Mouse (Mus musculus) lung, postnatal 0 days (tissue): ENCODE measurements at regions not wholly inside any gene's neighbourhood (a gene's known extent, or its start where the extent isn't known, plus 50 kb on each side); places are given as distances from the start of the nearest gene placed in this dataset.

Source experiments
- ATAC-seq: fragments of 200-750 bp; cut with Nextera tagmentation; 2 replicates; pipeline ENCODE4 v1.8.0; 2017; ENCODE audit warnings: moderate library complexity
- DNase-seq: peaks from one replicate; pipeline ENCODE4 v3.0.0-alpha.2; 2016; ENCODE audit warnings: low spot score
- H3K27ac ChIP-seq: fragments of 300-500 bp; sonication (generic); 2 replicates; pipeline ENCODE4 v1.5.1; 2014; ENCODE audit warnings: antibody characterized with exemption, mild to moderate bottlenecking, low read length, mixed read lengths
- H3K27me3 ChIP-seq: fragments of 300-500 bp; sonication (generic); replicated peaks from 2 replicates; pipeline ENCODE4 v1.6.1; 2014; ENCODE audit warnings: low read length, mixed read lengths; ENCODE audit not compliant: insufficient read depth
- H3K36me3 ChIP-seq: fragments of 300-500 bp; sonication (generic); 2 replicates; pipeline ENCODE4 v1.6.1; 2014; ENCODE audit warnings: low read length, mixed read lengths; ENCODE audit not compliant: insufficient read depth
- H3K4me1 ChIP-seq: fragments of 300-500 bp; sonication (generic); 2 replicates; pipeline ENCODE4 v1.6.1; 2014; ENCODE audit warnings: antibody characterized with exemption, low read depth, low read length, mixed read lengths; ENCODE audit not compliant: insufficient read depth
- H3K4me2 ChIP-seq: fragments of 300-500 bp; sonication (generic); replicated peaks from 2 replicates; pipeline ENCODE4 v1.6.1; 2014; ENCODE audit warnings: low read depth, mild to moderate bottlenecking, low read length, moderate library complexity, mixed read lengths
- H3K4me3 ChIP-seq: fragments of 300-500 bp; sonication (generic); 2 replicates; pipeline ENCODE4 v1.5.1; 2014; ENCODE audit warnings: low read depth, low read length
- H3K9ac ChIP-seq: fragments of 300-500 bp; sonication (generic); replicated peaks from 2 replicates; pipeline ENCODE4 v1.6.1; 2014; ENCODE audit warnings: low read depth, mild to moderate bottlenecking
- H3K9me3 ChIP-seq: fragments of 300-500 bp; sonication (generic); 2 replicates; pipeline ENCODE4 v1.6.1; 2016; ENCODE audit warnings: low read length, mixed read lengths
- CTCF ChIP-seq: IDR thresholded peaks from 2 replicates; pipeline ENCODE4 v1.5.1; 2016; ENCODE audit warnings: antibody characterized with exemption, mild to moderate bottlenecking
- EP300 ChIP-seq: IDR thresholded peaks from 2 replicates; pipeline ENCODE4 v1.6.1; 2016; ENCODE audit warnings: antibody characterized with exemption, mild to moderate bottlenecking, control low read depth
- WGBS: fragments of 180-500 bp; shearing (Covaris S2); extraction: QIAGEN DNeasy Blood & Tissue Kit; methylation state at CpG from one replicate; pipeline ENCODE4 v1.1.7; 2014; 5-methylcytosine and 5-hydroxymethylcytosine counted together

- DNase-seq = no peak
- H3K4me1 ChIP-seq = no peaks in the 10 kb centered on the region
- no peaks in the 10 kb centered on the region for H3K36me3 ChIP-seq
- TF ChIP-seq CTCF (no peak), EP300 (no peak)
- H3K4me3 ChIP-seq = no peak overlapping the region
- no peak overlapping the region for H3K9ac ChIP-seq
- no peak overlapping the region for H3K27ac ChIP-seq
- no peaks in the 10 kb centered on the region for H3K27me3 ChIP-seq
- WGBS = 87% methylated on average over 16 of the region's 16 CpGs
- no peak for ATAC-seq
- no peaks in the 10 kb centered on the region for H3K9me3 ChIP-seq
- no peak overlapping the region for H3K4me2 ChIP-seq
Measured at GRCm38 (mm10) chr4:153604695-153605485, 122.3 kb upstream of the Ajap1 start.

GRCm38 (mm10) chr4:153616058-153616457 is 133.4 kb upstream of the Ajap1 start:
- H3K9ac ChIP-seq = no peak overlapping the region
- TF ChIP-seq EP300 (no peak), CTCF (no peak)
- no peak overlapping the region for H3K4me2 ChIP-seq
- H3K4me3 ChIP-seq = no peak overlapping the region
- no peaks in the 10 kb centered on the region for H3K36me3 ChIP-seq
- ATAC-seq (no peak), DNase-seq (no peak)
- no peak overlapping the region for H3K27ac ChIP-seq
- WGBS = 55% methylated on average over 8 of the region's 8 CpGs
- H3K27me3 ChIP-seq = no peaks in the 10 kb centered on the region
- H3K9me3 ChIP-seq = no peaks in the 10 kb centered on the region; the same call in 1 of the 2 replicates
- no peaks in the 10 kb centered on the region for H3K4me1 ChIP-seq

DNA sequence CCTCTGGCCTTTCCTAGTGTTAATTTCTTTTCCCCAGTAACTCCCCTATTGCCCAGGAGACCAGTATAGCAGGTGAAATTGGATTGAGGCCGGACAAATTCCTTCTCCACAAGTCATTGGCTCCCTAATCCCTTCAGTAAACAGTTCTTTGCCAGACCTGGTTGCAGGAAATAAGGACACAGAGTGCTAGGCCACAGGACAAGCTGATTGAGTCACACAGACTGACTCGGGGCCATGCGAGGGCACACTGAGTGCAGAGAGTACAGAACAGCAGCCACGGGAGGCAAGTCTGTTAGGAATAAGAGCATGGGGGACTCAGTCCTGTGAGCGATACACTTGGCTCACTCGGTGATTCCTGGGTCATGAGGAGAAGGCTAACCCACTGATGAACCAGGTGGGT is 134.3 kb upstream of the Ajap1 start:
- no peak overlapping the region for H3K9ac ChIP-seq
- no peak for DNase-seq
- TF ChIP-seq CTCF (no peak), EP300 (no peak)
- no peak for ATAC-seq
- no peaks in the 10 kb centered on the region for H3K4me1 ChIP-seq
- no peaks in the 10 kb centered on the region for H3K27me3 ChIP-seq
- WGBS = 69% methylated on average over 6 of the region's 6 CpGs
- H3K36me3 ChIP-seq = no peaks in the 10 kb centered on the region
- no peak overlapping the region for H3K4me2 ChIP-seq
- no peak overlapping the region for H3K4me3 ChIP-seq
- no peak overlapping the region for H3K27ac ChIP-seq
- no peaks in the 10 kb centered on the region for H3K9me3 ChIP-seq

DNA sequence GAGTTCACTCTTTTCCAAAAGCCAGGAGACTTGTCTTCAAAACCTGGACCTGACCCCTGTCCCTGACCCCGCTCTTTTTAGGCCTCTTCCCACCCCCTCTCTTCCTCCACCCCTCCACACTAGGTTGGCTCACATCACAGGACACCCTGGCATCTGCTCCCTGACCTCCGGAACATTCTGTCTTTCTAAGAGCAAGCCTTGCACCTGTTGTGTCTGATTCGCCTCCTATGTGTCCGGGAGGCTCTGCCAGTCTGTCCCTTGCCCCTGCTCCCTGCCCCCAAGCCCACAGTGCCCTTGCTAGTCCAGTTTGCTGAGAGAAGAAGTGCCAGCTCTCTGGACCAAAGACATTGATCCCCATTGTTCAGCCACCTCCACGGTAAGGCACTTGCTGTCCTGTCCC is 138.3 kb upstream of the Ajap1 start:
- WGBS = 62% methylated on average over 5 of the region's 5 CpGs
- DNase-seq (no peak), ATAC-seq (no peak)
- Histone ChIP-seq H3K36me3 (no peaks in the 10 kb centered on the region), H3K4me1 (no peaks in the 10 kb centered on the region), H3K4me3 (no peak overlapping the region), H3K27ac (no peak overlapping the region), H3K4me2 (no peak overlapping the region), H3K9ac (no peak overlapping the region), H3K27me3 (no peaks in the 10 kb centered on the region), H3K9me3 (no peaks in the 10 kb centered on the region)
- no peak for TF ChIP-seq CTCF
- TF ChIP-seq EP300 = no peak

DNA sequence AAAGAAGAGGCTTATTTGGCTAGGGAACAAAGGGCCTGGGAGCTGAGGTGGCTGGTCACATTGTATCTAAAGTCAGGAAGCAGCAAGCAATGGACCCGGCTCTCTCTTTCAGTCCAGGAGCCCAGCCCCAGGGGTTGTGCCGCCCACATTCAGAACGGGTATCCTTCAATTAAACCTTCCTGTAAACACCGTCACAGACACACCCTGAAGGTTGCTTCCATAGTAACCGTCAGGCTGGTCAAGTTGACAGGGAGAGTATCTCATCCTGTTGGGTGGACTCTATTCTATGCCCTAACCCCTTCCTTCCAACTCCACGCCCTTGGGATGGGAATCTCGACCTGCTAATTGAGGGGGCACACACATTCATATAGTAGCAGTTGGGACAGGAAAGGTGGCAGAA is 148.6 kb upstream of the Ajap1 start:
- Histone ChIP-seq H3K4me2 (no peak overlapping the region), H3K4me1 (no peaks in the 10 kb centered on the region), H3K4me3 (no peak overlapping the region), H3K27ac (no peak overlapping the region), H3K36me3 (no peaks in the 10 kb centered on the region), H3K27me3 (no peaks in the 10 kb centered on the region), H3K9me3 (no peaks in the 10 kb centered on the region), H3K9ac (no peak overlapping the region)
- 58% methylated on average over 7 of the region's 7 CpGs for WGBS
- ATAC-seq = no peak
- TF ChIP-seq EP300 (no peak), CTCF (no peak)
- no peak for DNase-seq

DNA sequence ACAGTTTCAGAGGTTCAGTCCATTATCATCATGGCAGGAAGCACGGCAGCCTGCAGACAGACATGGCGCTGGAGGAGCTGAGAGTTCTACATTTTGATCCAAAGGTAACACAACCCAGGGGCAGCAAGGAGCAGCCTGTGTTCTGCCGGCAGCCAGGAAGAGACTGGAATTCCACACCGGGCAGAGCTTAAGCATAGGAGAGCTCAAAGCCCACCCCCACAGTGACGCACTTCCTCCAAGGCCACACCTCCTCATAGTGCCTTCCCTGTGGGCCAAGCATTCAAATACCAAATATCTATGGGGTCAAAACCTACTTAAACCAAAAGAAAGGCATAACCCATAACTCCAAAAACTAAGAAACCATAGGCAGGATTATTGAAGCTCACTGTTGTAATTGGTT is 149.4 kb upstream of the Ajap1 start:
- Histone ChIP-seq H3K9me3 (no peaks in the 10 kb centered on the region), H3K9ac (no peak overlapping the region), H3K4me2 (no peak overlapping the region), H3K4me1 (no peaks in the 10 kb centered on the region), H3K4me3 (no peak overlapping the region), H3K27me3 (no peaks in the 10 kb centered on the region), H3K36me3 (no peaks in the 10 kb centered on the region), H3K27ac (no peak overlapping the region)
- no peak for DNase-seq
- no peak for TF ChIP-seq CTCF
- no peak for TF ChIP-seq EP300
- WGBS = 82% methylated on average over 5 of the region's 5 CpGs
- ATAC-seq = no peak

- no peak for DNase-seq
- Histone ChIP-seq H3K4me3 (no peak overlapping the region), H3K27ac (no peak overlapping the region), H3K4me1 (no peaks in the 10 kb centered on the region), H3K9ac (no peak overlapping the region), H3K27me3 (no peaks in the 10 kb centered on the region), H3K4me2 (no peak overlapping the region), H3K36me3 (no peaks in the 10 kb centered on the region), H3K9me3 (no peaks in the 10 kb centered on the region)
- 85% methylated on average over 19 of the region's 19 CpGs for WGBS
- TF ChIP-seq EP300 = no peak
- TF ChIP-seq CTCF = no peak
- ATAC-seq = no peak
Measured at GRCm38 (mm10) chr4:153632551-153632950, 149.9 kb upstream of the Ajap1 start.
